Mouse (Mus musculus) liver, embryonic 14.5 days (tissue): ENCODE results near the gene Ptpa.

ENCODE experiments used
- CTCF ChIP-seq: IDR thresholded peaks from 2 replicates; pipeline ENCODE4 v1.5.1; 2016; ENCODE audit warnings: antibody characterized with exemption, low read depth, control low read depth
- EP300 ChIP-seq: IDR thresholded peaks from 2 replicates; pipeline ENCODE4 v1.6.1; 2016; ENCODE audit warnings: antibody characterized with exemption, low read depth

DNA sequence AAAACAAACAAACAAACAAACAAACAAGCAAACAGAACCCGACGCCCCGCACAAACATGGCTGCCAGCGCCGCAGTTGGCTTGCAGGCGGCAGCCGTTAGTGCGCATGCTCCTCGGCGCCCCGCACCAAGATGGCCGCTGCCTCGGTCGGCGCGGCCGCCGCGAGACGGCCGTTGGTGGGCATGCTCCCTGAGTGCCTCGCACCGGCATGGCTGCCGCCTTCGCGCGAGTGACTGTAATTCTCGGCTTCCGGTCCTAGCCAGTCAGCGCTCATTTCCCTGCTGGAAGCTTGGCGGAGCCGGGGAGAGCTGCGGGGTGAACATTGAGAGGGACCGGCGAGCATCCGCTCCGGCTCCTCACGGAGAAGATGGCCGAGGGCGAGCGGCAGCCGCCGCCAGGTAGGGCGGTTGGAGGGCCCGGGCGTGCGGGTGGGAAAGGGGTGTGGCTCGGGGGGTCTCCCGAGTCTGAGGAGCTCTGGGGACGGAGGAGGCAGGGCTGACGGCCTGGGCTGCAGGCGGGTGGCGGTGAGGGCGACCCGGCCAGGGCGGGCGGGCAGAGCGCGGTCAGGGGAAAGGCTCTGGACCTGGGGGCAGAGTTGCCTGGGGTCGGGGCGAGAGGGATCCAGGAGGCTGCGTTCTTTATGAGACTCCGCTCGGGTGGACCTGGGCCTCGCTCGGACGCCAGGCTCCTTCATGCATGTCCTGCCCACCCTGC lies at the start of gene Ptpa:
- TF ChIP-seq CTCF (no peak), EP300 (no peak; the same call in 1 of the 2 replicates)
